Mouse (Mus musculus) bone marrow, adult 2 months (tissue): ENCODE results near the gene Otx2.

Experiments
- CTCF ChIP-seq: fragments of 200-500 bp; IDR thresholded peaks from 2 replicates; pipeline ENCODE4 v1.5.1; 2011; ENCODE audit warnings: low read length, control low read depth; ENCODE audit not compliant: control insufficient read depth, insufficient read depth
- POLR2A ChIP-seq: fragments of 200-500 bp; IDR thresholded peaks from 2 replicates; pipeline ENCODE4 v1.6.1; 2011; ENCODE audit warnings: low read depth, mild to moderate bottlenecking, control low read depth, low read length, borderline replicate concordance; ENCODE audit not compliant: control insufficient read depth

DNA sequence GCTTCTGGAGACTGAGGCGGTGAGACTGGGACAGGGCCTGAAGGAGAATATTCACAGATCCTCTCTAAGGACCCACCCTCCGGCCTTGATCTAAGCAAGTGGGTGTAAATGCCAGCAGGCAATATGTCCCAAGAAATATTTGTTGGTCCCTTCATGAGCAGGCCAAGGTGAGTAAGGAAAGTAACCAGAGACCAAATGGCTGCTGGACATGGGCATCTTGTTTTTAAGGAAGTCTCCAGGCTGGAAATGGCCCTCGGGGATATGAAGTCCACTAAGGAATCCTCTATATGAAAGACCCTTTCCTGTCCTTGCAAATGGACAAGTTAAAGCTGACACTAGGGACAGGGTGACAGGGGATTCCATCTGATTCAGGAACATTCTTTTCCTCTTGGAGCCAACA, 20.5 kb downstream of the Otx2 start:
- TF ChIP-seq POLR2A (no peak), CTCF (no peak)
